Mouse (Mus musculus) embryonic facial prominence, embryonic 11.5 days (tissue): ENCODE data around the gene Olfr895. TPM values are rescaled to one million over a fixed set of nuclear protein-coding genes. Genes with fewer than 3 reads are reported as not detected.

Experiments used
- ATAC-seq: fragments of 200-750 bp; cut with Nextera tagmentation; replicated peaks from 2 replicates; pipeline ENCODE4 v1.8.0; 2017; ENCODE audit warnings: low read depth; ENCODE audit not compliant: insufficient number of reproducible peaks, low FRiP score, low TSS enrichment
- DNase-seq: peaks from one replicate; pipeline ENCODE4 v3.0.0-alpha.2; 2015; ENCODE audit warnings: low spot score
- H3K27ac ChIP-seq: fragments of 300-500 bp; sonication (generic); replicated peaks from 2 replicates; pipeline ENCODE4 v1.5.1; 2014; ENCODE audit warnings: mild to moderate bottlenecking, low read depth, low read length, control low read depth
- H3K27me3 ChIP-seq: fragments of 300-500 bp; sonication (generic); 2 replicates; pipeline ENCODE4 v1.6.1; 2014; ENCODE audit warnings: mild to moderate bottlenecking, low read length, moderate library complexity, mixed read lengths; ENCODE audit not compliant: control insufficient read depth, insufficient read depth
- H3K36me3 ChIP-seq: fragments of 300-500 bp; sonication (generic); replicated peaks from 2 replicates; pipeline ENCODE4 v1.6.1; 2014; ENCODE audit warnings: low read depth, mild to moderate bottlenecking, low read length, moderate library complexity, mixed read lengths; ENCODE audit not compliant: control insufficient read depth, insufficient read depth
- H3K4me1 ChIP-seq: fragments of 300-500 bp; sonication (generic); 2 replicates; pipeline ENCODE4 v1.6.1; 2014; ENCODE audit warnings: low read length, mixed read lengths; ENCODE audit not compliant: control insufficient read depth, insufficient read depth
- H3K4me2 ChIP-seq: fragments of 300-500 bp; sonication (generic); 2 replicates; pipeline ENCODE4 v1.6.1; 2014; ENCODE audit warnings: low read depth, mild to moderate bottlenecking, control low read depth, low read length, moderate library complexity
- H3K4me3 ChIP-seq: fragments of 300-500 bp; sonication (generic); 2 replicates; pipeline ENCODE4 v1.5.1; 2014; ENCODE audit warnings: low read depth, low read length, control low read depth
- H3K9ac ChIP-seq: fragments of 300-500 bp; sonication (generic); replicated peaks from 2 replicates; pipeline ENCODE4 v1.6.1; 2014; ENCODE audit warnings: mild to moderate bottlenecking, control low read depth, low read length
- H3K9me3 ChIP-seq: fragments of 300-500 bp; sonication (generic); replicated peaks from 2 replicates; pipeline ENCODE4 v1.6.1; 2016; ENCODE audit warnings: mild to moderate bottlenecking, low read length, inconsistent platforms, mixed read lengths; ENCODE audit not compliant: control insufficient read depth
- WGBS: fragments of 180-500 bp; shearing (Covaris S2); extraction: QIAGEN DNeasy Blood & Tissue Kit; methylation state at CpG from one replicate; pipeline ENCODE4 v1.1.7; 2014; 5-methylcytosine and 5-hydroxymethylcytosine counted together
- polyA plus RNA-seq: library from polyadenylated mRNA; unstranded; fragments of >200 nt; fragmentation: Nextera tagmentation; extraction: Ambion mirVana; gene quantifications from 2 replicates; pipeline ENCODE4 v1.2.1, GENCODE M21; 2014

Olfr895 gene
- polyA plus RNA-seq: not detected in 2 replicates

DNA sequence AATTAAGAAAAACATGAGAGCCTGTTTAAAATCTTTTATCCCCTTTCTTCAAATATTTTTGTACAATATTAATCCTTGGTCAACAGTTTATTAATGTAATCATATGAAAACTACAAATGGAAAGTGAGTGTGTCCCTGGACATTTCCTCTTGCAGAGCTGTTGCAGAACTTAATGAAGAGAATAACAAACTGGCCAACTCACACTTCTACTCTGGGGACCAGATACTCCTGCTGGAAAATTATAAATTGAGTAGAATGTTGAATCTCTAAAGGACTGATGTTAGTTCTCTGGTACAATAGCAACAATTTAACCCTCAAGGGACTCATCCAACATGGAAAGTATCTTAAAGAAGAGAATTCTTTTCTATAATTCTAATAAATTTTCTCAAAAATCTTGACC is at the start of gene Olfr895:
Gene Olfr895, plus strand, starts transcription at position 301 of the 400 bp plus-strand sequence.
- Histone ChIP-seq H3K9me3 (no peaks in the 10 kb centered on the region), H3K36me3 (no peaks in the 10 kb centered on the region), H3K9ac (no peak within 1 kb of the TSS), H3K4me1 (no peaks in the 10 kb centered on the region), H3K4me2 (no peak within 1 kb of the TSS), H3K4me3 (no peak within 1 kb of the TSS), H3K27ac (no peak within 1 kb of the TSS), H3K27me3 (no peaks in the 10 kb centered on the region)
- ATAC-seq (no peak), DNase-seq (no peak)

DNA sequence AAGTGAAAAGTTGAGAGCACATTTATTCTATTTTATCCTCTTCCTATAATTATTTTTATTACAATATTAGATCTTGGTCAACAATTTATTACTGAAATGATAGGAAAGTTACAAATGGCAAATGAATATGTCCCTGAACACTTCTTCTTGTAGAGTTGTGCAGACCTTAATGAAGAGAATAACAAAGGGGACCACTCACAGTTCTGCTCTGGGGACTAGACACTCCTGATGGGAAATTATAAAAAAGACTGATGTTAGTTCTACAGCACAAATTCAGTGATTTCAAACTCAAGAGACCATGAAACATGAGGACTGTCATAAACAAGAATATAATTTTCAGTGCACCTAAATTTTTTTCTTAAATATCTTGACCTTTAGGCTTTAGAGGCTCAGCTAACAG is 15.2 kb upstream of the Olfr895 start, which contains the start of gene Olfr143:
Gene Olfr143, plus strand, starts transcription at position 301 of the 400 bp plus-strand sequence.
- DNase-seq (no peak), ATAC-seq (no peak)
- Histone ChIP-seq H3K27me3 (no peaks in the 10 kb centered on the region), H3K4me1 (no peaks in the 10 kb centered on the region), H3K36me3 (no peaks in the 10 kb centered on the region), H3K4me3 (no peak within 1 kb of the TSS), H3K4me2 (no peak within 1 kb of the TSS), H3K27ac (no peak within 1 kb of the TSS), H3K9me3 (no peaks in the 10 kb centered on the region), H3K9ac (no peak within 1 kb of the TSS)

DNA sequence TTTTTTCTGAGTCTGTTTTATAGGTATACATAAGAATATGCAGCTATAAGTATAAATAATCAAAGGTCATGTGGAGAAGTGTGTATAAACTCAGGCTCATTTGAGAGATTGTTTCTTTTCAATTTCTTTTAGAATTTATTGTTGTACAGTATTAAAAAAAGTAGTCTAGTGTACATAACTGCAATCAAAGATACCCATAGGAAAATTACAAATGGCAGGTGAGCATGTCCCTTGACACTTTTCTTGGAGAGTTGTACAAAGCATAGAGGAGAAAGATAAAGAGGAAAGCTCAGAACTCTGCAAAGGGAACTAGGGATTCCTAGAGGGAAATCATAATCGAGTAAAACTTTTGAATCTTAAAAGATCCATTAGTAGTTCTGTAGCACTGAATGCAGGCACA is 23.2 kb downstream of the Olfr895 start, which contains the start of gene Olfr896-ps1:
Gene Olfr896-ps1, plus strand, starts transcription at position 301 of the 400 bp plus-strand sequence.
- 90% methylated on average over 1 of the region's 1 CpGs for WGBS
- Histone ChIP-seq H3K4me1 (no peaks in the 10 kb centered on the region), H3K4me2 (no peak within 1 kb of the TSS), H3K36me3 (no peaks in the 10 kb centered on the region), H3K27me3 (no peaks in the 10 kb centered on the region), H3K4me3 (no peak within 1 kb of the TSS), H3K27ac (no peak within 1 kb of the TSS), H3K9ac (no peak within 1 kb of the TSS), H3K9me3 (no peaks in the 10 kb centered on the region)
- ATAC-seq: no peak
- no peak for DNase-seq

Other genes starting within 250 kb of the Olfr895 start
- gene Olfr883, start 242.0 kb upstream of the Olfr895 start, polyA plus RNA-seq: not detected in 2 replicates
- gene Olfr884, start 221.3 kb upstream of the Olfr895 start, polyA plus RNA-seq: not detected in 2 replicates
- not detected in 2 replicates for gene Olfr885, start 206.5 kb upstream of the Olfr895 start, polyA plus RNA-seq
- not detected in 2 replicates for gene Olfr887, start 183.8 kb upstream of the Olfr895 start, polyA plus RNA-seq
- not detected in 2 replicates for gene Olfr888, start 159.7 kb upstream of the Olfr895 start, polyA plus RNA-seq
- gene Olfr889, start 152.7 kb upstream of the Olfr895 start, polyA plus RNA-seq: 0.04 and 0.13 TPM in 2 replicates
- not detected in 2 replicates for gene Olfr890, start 125.3 kb upstream of the Olfr895 start, polyA plus RNA-seq
- not detected in 2 replicates for gene Olfr891, start 87.0 kb upstream of the Olfr895 start, polyA plus RNA-seq
- gene Olfr893, start 59.5 kb upstream of the Olfr895 start, polyA plus RNA-seq: not detected in 2 replicates
- gene Olfr894, start 49.8 kb upstream of the Olfr895 start, polyA plus RNA-seq: not detected in 2 replicates
- not detected in 2 replicates for gene Olfr143, start 15.1 kb upstream of the Olfr895 start, polyA plus RNA-seq
- gene Olfr896-ps1, start 23.3 kb downstream of the Olfr895 start, polyA plus RNA-seq: not detected in 2 replicates
- gene Olfr25, start 61.2 kb downstream of the Olfr895 start, polyA plus RNA-seq: not detected in 2 replicates
- not detected in 2 replicates for gene Olfr898, start 80.6 kb downstream of the Olfr895 start, polyA plus RNA-seq
- gene Olfr250, start 99.0 kb downstream of the Olfr895 start, polyA plus RNA-seq: not detected in 2 replicates
- gene Olfr251, start 109.2 kb downstream of the Olfr895 start, polyA plus RNA-seq: not detected in 2 replicates
- not detected in 2 replicates for gene Olfr147, start 133.8 kb downstream of the Olfr895 start, polyA plus RNA-seq
- not detected in 2 replicates for gene Olfr901, start 161.6 kb downstream of the Olfr895 start, polyA plus RNA-seq
- gene Olfr902, start 179.8 kb downstream of the Olfr895 start, polyA plus RNA-seq: not detected in 2 replicates
- not detected in 2 replicates for gene Olfr904, start 195.3 kb downstream of the Olfr895 start, polyA plus RNA-seq
- not detected in 2 replicates for gene Olfr905, start 203.3 kb downstream of the Olfr895 start, polyA plus RNA-seq
- not detected in 2 replicates for gene Olfr906, start 219.2 kb downstream of the Olfr895 start, polyA plus RNA-seq
- gene Olfr907, start 227.9 kb downstream of the Olfr895 start, polyA plus RNA-seq: not detected in 2 replicates